Mouse (Mus musculus) frontal cortex, postnatal 36 days (tissue): Measurements from ENCODE around the gene Hist1h1c.

Experiments used
- DNase-seq, 2 experiments: peaks; one replicate each; pipeline ENCODE4 v3.0.0; 2022; ENCODE audit warnings: low spot score in 2 of 2

The Hist1h1c gene

GRCm38 (mm10) chr13:23745381-23746161 is 7.0 kb downstream of the Hist1h1c start, which contains the start of gene Hist1h3c:
Gene Hist1h3c (minus strand): TSS chr13:23745602.
- DNase-seq = peak; percentile 75 to 91

GRCm38 (mm10) chr13:23746201-23747080 is 7.8 kb downstream of the Hist1h1c start, which contains the start of gene Hist1h2bb:
Gene Hist1h2bb (plus strand): TSS chr13:23746734.
- DNase-seq = peak; percentile 78 to 87

- DNase-seq = no peak
These were observed 8.7 kb downstream of the Hist1h1c start for GRCm38 (mm10) chr13:23747081-23747891.

GRCm38 (mm10) chr13:23747892-23748288 is 9.3 kb downstream of the Hist1h1c start:
- DNase-seq = no peak

GRCm38 (mm10) chr13:23749563-23750121 is 11.0 kb downstream of the Hist1h1c start:
- no peak for DNase-seq

GRCm38 (mm10) chr13:23750839-23751477 is 12.3 kb downstream of the Hist1h1c start, which contains the start of gene Hist1h2ab:
Gene Hist1h2ab (plus strand): TSS chr13:23751126.
- DNase-seq = peak; percentile 47 to 51

GRCm38 (mm10) chr13:23751478-23751956 is 12.9 kb downstream of the Hist1h1c start:
- DNase-seq = peak in 1 of 2 experiments; percentile 5

- DNase-seq = peak; percentile 91 to 97
These were observed 13.6 kb downstream of the Hist1h1c start, which contains the start of gene Hist1h3b for GRCm38 (mm10) chr13:23752067-23752741. Gene Hist1h3b (plus strand): TSS chr13:23752267.

GRCm38 (mm10) chr13:23752742-23753172 is 14.1 kb downstream of the Hist1h1c start:
- DNase-seq = no peak

- no peak for DNase-seq
These were observed 14.9 kb downstream of the Hist1h1c start for GRCm38 (mm10) chr13:23753314-23754078.

- DNase-seq = no peak
These were observed 16.4 kb downstream of the Hist1h1c start for GRCm38 (mm10) chr13:23755000-23755399.

GRCm38 (mm10) chr13:23756790-23757189 is 18.2 kb downstream of the Hist1h1c start, which contains the start of gene Hist1h4b:
Gene Hist1h4b (plus strand): TSS chr13:23757013.
- peak; percentile 84 to 97 for DNase-seq

GRCm38 (mm10) chr13:23757211-23757773 is 18.7 kb downstream of the Hist1h1c start:
- DNase-seq = no peak

- no peak for DNase-seq
These were observed 19.3 kb downstream of the Hist1h1c start for GRCm38 (mm10) chr13:23757921-23758320.

- DNase-seq = no peak
These were observed 20.7 kb downstream of the Hist1h1c start for GRCm38 (mm10) chr13:23759251-23759771.

- no peak for DNase-seq
These were observed 21.3 kb downstream of the Hist1h1c start for GRCm38 (mm10) chr13:23759916-23760239.

GRCm38 (mm10) chr13:23760240-23760971 is 21.8 kb downstream of the Hist1h1c start:
- DNase-seq = no peak
